Mouse (Mus musculus): ENCODE data around the gene Lix1.

DNA sequence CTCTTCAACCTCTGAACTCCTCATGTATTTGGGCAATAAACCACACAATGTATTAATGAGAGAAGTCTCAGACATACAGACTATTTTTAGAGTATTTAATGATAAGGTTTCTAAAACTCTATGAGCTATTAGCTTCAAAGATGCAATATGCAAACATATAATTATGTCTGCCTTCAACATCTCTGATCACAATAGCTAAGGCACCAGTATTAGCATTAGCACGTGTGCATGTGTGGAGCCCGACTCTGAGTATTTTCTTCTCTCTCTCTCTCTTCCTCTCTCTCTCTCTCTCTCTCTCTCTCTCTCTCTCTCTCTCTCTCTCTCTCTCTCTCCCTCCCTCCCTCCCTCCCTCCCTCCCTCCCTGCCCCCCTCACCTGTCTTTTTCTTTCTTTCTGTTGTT lies 9.0 kb downstream of the Lix1 start:
- TF ChIP-seq POLR2A (IDR thresholded peaks at IDR 0.05; ENCODE audit: extremely low read depth, insufficient read depth, low read length): no peak
- no peak for TF ChIP-seq CTCF (IDR thresholded peaks at IDR 0.05; ENCODE audit: extremely low read depth, insufficient read depth, low read length)

Measured in cortical plate, adult 2 months (tissue).